Mouse (Mus musculus): ENCODE results near the gene Igf1r. TPM values are rescaled to one million over a fixed set of nuclear protein-coding genes. Genes with fewer than 3 reads are reported as not detected.

Gene Igf1r
- polyA plus RNA-seq, 1 experiment from 2014 or later = 25.6 TPM

DNA sequence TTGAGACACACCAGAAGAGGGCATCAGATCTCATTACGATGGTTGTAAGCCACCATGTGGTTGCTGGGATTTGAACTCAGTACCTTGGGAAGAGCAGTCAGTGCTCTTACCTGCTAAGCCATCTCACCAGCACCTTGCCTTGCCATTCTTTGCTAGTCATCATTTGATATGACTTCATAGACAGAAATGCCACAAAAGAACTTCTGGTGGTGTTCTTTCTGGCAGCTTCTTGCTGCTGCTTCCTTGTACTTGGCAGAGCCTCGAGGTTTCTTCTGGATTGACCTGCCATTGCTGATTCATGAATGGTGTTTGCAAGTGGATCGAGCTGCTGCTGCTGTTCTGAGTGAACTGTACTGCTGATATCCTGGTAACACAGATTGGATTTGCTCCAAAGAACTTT, 298.3 kb downstream of the Igf1r start:
- Histone ChIP-seq H3K36me3 (no peaks in the 10 kb centered on the region), H3K4me2 (no peak overlapping the region), H3K27me3 (replicated peaks) (no peaks in the 10 kb centered on the region; the same call in 1 of the 2 replicates), H3K9ac (no peak overlapping the region), H3K4me3 (no peak overlapping the region), H3K4me1 (replicated peaks) (no peaks in the 10 kb centered on the region), H3K9me3 (replicated peaks) (peaks cover 8% of the 10 kb centered on the region; the same call in 1 of the 2 replicates), H3K27ac (ENCODE audit: poor library complexity, severe bottlenecking) (no peak overlapping the region)
- ATAC-seq (ENCODE audit: insufficient number of reproducible peaks, low FRiP score) = no peak
- WGBS = 87% methylated on average over 3 of the region's 3 CpGs

DNA sequence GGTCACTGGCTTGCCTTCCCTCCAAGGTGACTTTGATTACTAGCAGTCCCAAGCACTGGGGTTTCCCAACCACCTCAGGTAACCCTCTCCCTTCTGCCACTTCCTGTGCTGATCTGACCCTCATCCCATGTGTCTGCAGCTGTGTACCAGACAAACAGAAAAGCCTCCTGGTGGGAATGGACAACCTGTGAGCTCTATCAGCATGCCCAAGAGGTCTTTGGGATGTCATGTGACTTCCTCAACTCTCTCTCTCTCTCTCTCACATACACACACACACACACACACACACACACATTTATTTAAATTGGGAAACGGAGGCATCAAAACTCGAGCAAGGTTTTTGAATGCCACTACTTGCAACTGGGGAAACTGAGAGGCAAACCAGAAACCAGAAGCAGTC, 305.1 kb downstream of the Igf1r start:
- Histone ChIP-seq H3K27me3 (replicated peaks) (no peaks in the 10 kb centered on the region; the same call in 1 of the 2 replicates), H3K36me3 (no peaks in the 10 kb centered on the region), H3K9ac (no peak overlapping the region), H3K4me2 (peak overlapping the region; percentile 20; the same call in 1 of the 2 replicates), H3K4me1 (replicated peaks) (peaks cover 25% of the 10 kb centered on the region), H3K4me3 (no peak overlapping the region), H3K27ac (ENCODE audit: poor library complexity, severe bottlenecking) (peak overlapping the region; percentile 53), H3K9me3 (replicated peaks) (no peaks in the 10 kb centered on the region)
- ATAC-seq (ENCODE audit: insufficient number of reproducible peaks, low FRiP score) = no peak
- WGBS = 54% methylated on average over 2 of the region's 2 CpGs

DNA sequence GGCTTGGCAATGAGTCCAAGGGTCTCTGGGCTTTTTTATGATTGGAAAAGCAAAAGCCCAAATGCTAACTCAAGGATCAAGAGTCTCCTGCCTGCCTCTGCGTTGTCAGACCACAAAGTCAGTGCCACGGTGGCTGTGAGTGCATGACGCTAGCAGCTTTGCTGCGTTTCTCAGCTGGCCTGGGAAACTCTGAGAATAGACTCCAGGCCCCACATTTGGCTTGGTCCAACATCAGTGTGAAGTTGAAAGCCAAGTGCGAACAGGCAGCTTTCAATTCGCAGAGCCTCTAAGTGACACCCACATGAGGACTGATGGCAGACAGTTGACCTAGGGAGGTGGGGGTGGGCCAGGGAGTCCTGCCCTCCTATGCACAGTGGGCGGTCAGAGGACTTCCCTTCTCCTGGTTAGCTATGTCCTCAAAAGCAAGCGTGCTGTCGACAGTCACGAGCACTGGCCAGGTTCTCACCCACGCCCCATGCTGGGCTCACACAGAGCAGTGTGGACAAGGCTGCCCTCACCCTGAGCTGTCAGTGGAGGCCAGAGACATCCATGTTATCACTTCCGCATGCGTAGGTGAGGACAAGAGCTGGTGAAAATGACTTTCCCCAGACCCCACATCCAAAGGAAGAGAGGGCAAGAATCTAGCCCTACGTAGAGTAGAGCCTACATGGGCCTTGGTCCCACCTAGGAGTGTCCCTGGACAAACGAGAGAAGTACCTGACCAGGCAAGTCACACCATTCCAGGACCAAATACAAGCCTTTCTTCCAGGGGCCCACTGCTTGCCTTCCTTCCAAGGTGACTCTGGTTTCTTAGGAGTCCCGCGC, 305.9 kb downstream of the Igf1r start:
- H3K27me3 ChIP-seq (replicated peaks) = no peaks in the 10 kb centered on the region
- H3K9me3 ChIP-seq (replicated peaks) = no peaks in the 10 kb centered on the region
- 34% methylated on average over 17 of the region's 17 CpGs for WGBS
- peak overlapping the region; percentile 53 for H3K27ac ChIP-seq (ENCODE audit: poor library complexity, severe bottlenecking)
- peaks cover 28% of the 10 kb centered on the region for H3K4me1 ChIP-seq (replicated peaks)
- ATAC-seq (ENCODE audit: insufficient number of reproducible peaks, low FRiP score) = peak; percentile 80
- H3K4me3 ChIP-seq = no peak overlapping the region
- peak overlapping the region; percentile 20 for H3K4me2 ChIP-seq
- H3K9ac ChIP-seq = no peak overlapping the region
- no peaks in the 10 kb centered on the region for H3K36me3 ChIP-seq

DNA sequence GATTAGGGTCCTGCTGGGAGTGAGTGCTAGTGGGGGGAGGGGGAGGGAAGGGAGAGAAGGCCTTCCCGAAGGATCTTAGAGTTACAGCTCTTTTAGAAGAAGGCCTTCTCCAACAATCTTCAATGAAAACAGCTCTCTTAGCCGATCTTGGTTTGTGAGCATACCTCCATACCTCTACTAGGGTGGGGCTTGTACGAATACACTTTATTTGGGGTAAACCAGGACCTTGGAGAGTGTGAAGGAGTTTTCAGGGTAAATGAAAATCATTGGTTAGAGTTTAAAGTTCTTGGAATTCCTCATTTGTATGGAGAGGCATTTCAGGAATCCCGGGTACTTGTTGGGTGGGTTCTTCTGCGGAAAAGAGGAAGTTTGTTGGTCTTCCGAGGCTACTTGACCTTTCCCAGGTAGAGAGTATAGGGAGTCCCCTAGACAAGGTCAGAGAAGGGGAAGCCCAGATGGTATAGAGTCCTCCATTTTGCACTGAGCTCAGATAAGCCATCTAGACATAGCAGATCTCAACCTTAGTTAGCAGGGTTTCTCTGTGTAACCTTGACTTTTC, 307.0 kb downstream of the Igf1r start:
- Histone ChIP-seq H3K27ac (ENCODE audit: poor library complexity, severe bottlenecking) (no peak overlapping the region), H3K9ac (no peak overlapping the region), H3K4me1 (replicated peaks) (peaks cover 38% of the 10 kb centered on the region), H3K36me3 (no peaks in the 10 kb centered on the region), H3K4me3 (no peak overlapping the region), H3K4me2 (no peak overlapping the region), H3K9me3 (replicated peaks) (no peaks in the 10 kb centered on the region), H3K27me3 (replicated peaks) (no peaks in the 10 kb centered on the region; the same call in 1 of the 2 replicates)
- WGBS = 51% methylated on average over 6 of the region's 6 CpGs
- ATAC-seq (ENCODE audit: insufficient number of reproducible peaks, low FRiP score) = no peak

DNA sequence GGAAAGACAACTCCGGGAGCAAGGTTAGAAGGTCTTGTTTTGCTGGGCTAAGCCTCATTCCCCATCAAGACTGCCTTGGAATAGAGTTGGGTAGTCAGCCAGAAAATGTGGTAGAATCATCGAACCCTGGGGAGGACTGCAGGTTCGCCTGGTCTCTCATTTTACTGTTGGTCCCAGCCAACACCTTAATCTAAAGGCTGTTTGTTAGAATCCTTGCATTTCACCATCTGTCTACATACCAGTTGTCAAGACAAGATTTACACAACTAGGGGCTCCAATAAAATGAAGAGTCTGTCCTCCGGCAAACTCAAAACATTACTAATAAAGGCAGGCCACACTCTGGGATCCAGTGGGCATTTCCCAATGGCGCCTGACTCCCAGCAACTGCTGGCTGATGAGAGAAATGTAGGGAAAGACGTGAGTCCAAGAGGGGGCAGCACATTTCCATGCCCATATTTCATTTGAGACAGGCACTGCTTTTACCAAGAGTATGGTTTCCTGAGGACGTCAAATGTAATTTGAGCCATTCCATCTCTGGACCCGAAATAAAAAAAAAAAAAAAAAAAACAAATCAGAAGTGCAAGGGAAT, 310.1 kb downstream of the Igf1r start:
- Histone ChIP-seq H3K36me3 (no peaks in the 10 kb centered on the region), H3K9ac (no peak overlapping the region), H3K27ac (ENCODE audit: poor library complexity, severe bottlenecking) (no peak overlapping the region), H3K4me3 (no peak overlapping the region), H3K27me3 (replicated peaks) (peaks cover 5% of the 10 kb centered on the region), H3K4me1 (replicated peaks) (peaks cover 33% of the 10 kb centered on the region), H3K4me2 (no peak overlapping the region), H3K9me3 (replicated peaks) (no peaks in the 10 kb centered on the region)
- WGBS = 67% methylated on average over 8 of the region's 8 CpGs
- ATAC-seq (ENCODE audit: insufficient number of reproducible peaks, low FRiP score) = no peak

DNA sequence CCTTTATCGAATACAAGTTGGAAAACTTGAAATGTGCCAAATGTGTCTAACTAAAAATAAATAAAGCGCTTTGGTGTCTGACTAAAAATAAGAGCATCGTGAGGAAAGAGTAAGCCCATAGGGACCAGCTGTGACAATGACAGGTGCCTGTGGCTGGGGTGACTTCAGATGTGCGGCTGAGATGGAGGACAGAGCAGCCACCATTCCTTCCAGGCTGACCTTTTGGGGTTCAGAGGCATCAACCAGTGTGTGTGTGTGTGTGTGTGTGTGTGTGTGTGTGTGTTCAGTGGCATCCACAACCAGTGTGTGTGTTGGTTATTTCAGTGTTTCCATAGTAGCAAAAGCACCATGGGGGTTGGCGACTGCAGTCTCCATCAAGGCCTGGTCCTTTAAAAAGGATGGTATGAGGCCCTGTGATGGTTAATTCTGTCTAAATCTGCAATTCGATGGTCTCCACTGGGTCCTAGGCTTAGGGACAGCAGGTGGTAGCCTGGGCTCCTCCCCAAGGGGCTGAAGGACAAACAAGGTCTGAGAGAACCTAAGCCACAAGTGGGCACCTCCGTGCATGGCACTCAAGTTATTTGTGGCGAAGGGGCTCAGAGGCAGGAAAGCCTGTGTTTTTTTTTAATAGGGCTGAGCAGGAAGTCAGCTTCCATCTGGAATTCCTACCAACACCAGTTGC, 310.9 kb downstream of the Igf1r start:
- Histone ChIP-seq H3K27ac (ENCODE audit: poor library complexity, severe bottlenecking) (no peak overlapping the region), H3K4me3 (peak overlapping the region; percentile 48), H3K4me2 (peak overlapping the region; percentile 82), H3K9ac (peak overlapping the region; percentile 55; the same call in 1 of the 2 replicates), H3K27me3 (replicated peaks) (peaks cover 5% of the 10 kb centered on the region), H3K4me1 (replicated peaks) (peaks cover 25% of the 10 kb centered on the region), H3K36me3 (no peaks in the 10 kb centered on the region), H3K9me3 (replicated peaks) (no peaks in the 10 kb centered on the region)
- ATAC-seq (ENCODE audit: insufficient number of reproducible peaks, low FRiP score) = no peak
- whole genome bisulfite sequencing = 50% methylated on average over 8 of the region's 8 CpGs

DNA sequence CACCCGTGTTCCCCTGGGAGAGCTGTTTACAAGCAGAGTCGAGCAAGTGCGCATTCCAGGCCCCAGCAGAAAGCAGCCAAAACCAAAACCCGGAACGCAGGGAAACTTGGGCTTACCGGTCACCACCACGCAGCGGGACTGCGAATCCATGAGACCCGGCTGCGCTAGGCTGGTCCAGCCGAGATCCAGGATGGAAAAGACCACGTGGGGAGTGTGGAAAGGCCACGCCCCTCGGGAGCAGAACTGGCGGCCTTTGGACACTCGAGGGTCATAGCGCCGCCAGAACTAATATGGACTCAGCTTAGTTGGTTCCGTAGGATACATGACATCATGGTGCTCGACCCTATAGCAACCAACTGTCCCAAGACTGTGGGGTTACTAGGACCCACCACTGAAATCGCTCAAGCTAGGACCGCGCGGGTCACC, 311.4 kb downstream of the Igf1r start, which contains the start of gene Pgpep1l:
Gene Pgpep1l, minus strand, starts transcription at position 206 of the 426 bp plus-strand sequence.
- Histone ChIP-seq H3K36me3 (no peaks in the 10 kb centered on the region), H3K4me3 (peak within 1 kb of the TSS; percentile 48), H3K4me2 (peak within 1 kb of the TSS; percentile 82), H3K27ac (ENCODE audit: poor library complexity, severe bottlenecking) (no peak within 1 kb of the TSS), H3K9me3 (replicated peaks) (no peaks in the 10 kb centered on the region), H3K9ac (peak within 1 kb of the TSS; percentile 55), H3K4me1 (replicated peaks) (peaks cover 20% of the 10 kb centered on the region), H3K27me3 (replicated peaks) (peaks cover 5% of the 10 kb centered on the region)
- WGBS = 5% methylated on average over 25 of the region's 25 CpGs
- ATAC-seq (ENCODE audit: insufficient number of reproducible peaks, low FRiP score) = peak; percentile 68

DNA sequence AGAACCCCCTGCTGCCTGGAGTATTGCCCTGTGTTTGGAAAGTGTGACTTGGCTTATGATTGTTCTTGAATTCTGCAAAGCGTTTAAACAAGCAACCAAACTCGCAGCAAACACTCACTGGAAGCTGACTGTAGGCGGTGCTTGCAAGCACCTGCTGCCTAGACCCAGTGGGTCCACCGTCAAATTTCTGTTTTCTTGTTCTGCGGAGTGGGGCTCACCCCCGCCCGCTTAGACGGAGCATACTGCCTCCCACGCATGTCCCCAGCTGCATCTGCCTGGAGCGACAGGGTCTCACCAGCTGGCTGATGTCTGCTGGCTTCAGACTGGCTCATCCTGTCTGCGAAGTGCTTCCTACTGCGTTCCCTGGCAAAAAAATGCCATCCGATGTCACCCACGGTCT, 311.9 kb downstream of the Igf1r start:
- Histone ChIP-seq H3K27ac (ENCODE audit: poor library complexity, severe bottlenecking) (no peak overlapping the region), H3K4me1 (replicated peaks) (peaks cover 15% of the 10 kb centered on the region; the same call in 1 of the 2 replicates), H3K36me3 (no peaks in the 10 kb centered on the region), H3K9ac (peak overlapping the region; percentile 4; the same call in 1 of the 2 replicates), H3K9me3 (replicated peaks) (no peaks in the 10 kb centered on the region), H3K27me3 (replicated peaks) (peaks cover 5% of the 10 kb centered on the region), H3K4me3 (peak overlapping the region; percentile 48), H3K4me2 (peak overlapping the region; percentile 82)
- WGBS = 9% methylated on average over 14 of the region's 14 CpGs
- ATAC-seq (ENCODE audit: insufficient number of reproducible peaks, low FRiP score) = no peak

DNA sequence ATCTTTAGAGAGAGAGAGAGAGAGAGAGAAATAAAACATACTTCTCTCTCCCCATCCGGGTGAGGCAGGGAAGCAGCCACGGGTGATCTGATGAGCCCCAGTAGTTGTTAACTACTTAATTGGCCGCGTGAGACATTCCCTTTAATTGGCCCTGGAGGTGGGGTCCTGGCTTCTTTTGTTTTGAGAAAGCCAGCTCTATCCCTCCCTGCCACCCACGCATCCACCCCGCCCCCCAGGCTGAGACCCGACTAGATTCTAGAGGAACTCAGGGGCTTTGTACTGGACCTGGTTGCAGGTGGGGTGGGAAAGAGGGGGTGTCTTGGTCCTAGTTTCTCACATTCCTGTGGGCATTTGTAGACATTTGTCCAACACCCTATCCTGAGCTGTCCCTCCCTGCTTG, 312.8 kb downstream of the Igf1r start:
- no peak overlapping the region for H3K9ac ChIP-seq
- H3K9me3 ChIP-seq (replicated peaks) = no peaks in the 10 kb centered on the region
- peaks cover 5% of the 10 kb centered on the region for H3K27me3 ChIP-seq (replicated peaks)
- H3K36me3 ChIP-seq = no peaks in the 10 kb centered on the region
- H3K4me2 ChIP-seq = no peak overlapping the region
- H3K27ac ChIP-seq (ENCODE audit: poor library complexity, severe bottlenecking) = no peak overlapping the region
- H3K4me1 ChIP-seq (replicated peaks) = peaks cover 15% of the 10 kb centered on the region; the same call in 1 of the 2 replicates
- WGBS = 45% methylated on average over 7 of the region's 7 CpGs
- no peak overlapping the region for H3K4me3 ChIP-seq
- no peak for ATAC-seq (ENCODE audit: insufficient number of reproducible peaks, low FRiP score)

DNA sequence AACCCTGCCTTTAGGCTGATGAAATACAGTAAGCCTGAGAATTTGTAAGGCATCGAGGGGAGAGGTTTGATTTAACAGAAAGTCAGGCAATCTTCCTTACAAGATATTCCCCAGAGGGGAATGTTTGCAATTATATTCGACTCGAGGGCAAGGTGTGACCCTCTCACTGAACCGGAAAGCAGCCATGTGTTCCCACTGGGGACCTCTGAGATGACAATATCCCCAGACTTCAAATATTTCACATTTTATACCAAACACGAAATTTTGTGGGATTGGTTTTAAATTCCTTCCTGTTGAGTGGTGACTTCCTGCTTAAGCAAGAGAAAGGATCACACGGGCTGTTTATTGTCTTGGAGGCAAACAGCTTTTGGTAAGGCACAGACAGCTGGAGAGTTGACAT, 314.1 kb downstream of the Igf1r start:
- 38% methylated on average over 6 of the region's 6 CpGs for WGBS
- peaks cover 15% of the 10 kb centered on the region; the same call in 1 of the 2 replicates for H3K4me1 ChIP-seq (replicated peaks)
- no peak overlapping the region for H3K27ac ChIP-seq (ENCODE audit: poor library complexity, severe bottlenecking)

DNA sequence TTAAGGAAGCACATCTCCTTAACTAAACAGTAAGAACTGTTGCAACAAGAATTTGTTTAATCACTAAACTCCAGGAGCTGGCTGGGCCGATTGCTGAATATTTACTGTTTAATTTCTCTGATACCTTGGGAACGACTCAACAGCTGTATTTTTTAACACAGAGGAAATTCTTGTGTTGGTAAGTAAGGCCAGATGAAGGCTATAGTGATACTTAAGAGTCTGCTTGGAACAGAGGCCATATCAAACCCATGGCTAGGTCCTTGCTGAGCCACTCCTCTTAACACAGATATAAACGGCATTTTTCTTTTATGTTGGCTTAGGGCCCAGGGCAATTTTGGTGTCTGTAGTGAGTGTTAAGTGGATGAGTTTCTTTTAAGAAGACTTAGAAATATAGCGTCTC, 317.9 kb downstream of the Igf1r start:
- no peaks in the 10 kb centered on the region for H3K4me1 ChIP-seq (replicated peaks)
- no peaks in the 10 kb centered on the region for H3K9me3 ChIP-seq (replicated peaks)
- H3K4me2 ChIP-seq = no peak overlapping the region
- peaks cover 13% of the 10 kb centered on the region for H3K27me3 ChIP-seq (replicated peaks)
- no peak for ATAC-seq (ENCODE audit: insufficient number of reproducible peaks, low FRiP score)
- no peaks in the 10 kb centered on the region for H3K36me3 ChIP-seq
- no peak overlapping the region for H3K4me3 ChIP-seq
- H3K27ac ChIP-seq (ENCODE audit: poor library complexity, severe bottlenecking) = no peak overlapping the region
- WGBS = 39% methylated on average over 4 of the region's 4 CpGs
- H3K9ac ChIP-seq = no peak overlapping the region

More for the DNA sequence above, 314.1 kb downstream of the Igf1r start:
- Histone ChIP-seq H3K36me3 (no peaks in the 10 kb centered on the region), H3K27me3 (replicated peaks) (peaks cover 5% of the 10 kb centered on the region), H3K9ac (no peak overlapping the region), H3K9me3 (replicated peaks) (no peaks in the 10 kb centered on the region), H3K4me2 (no peak overlapping the region), H3K4me3 (no peak overlapping the region)
- ATAC-seq (ENCODE audit: insufficient number of reproducible peaks, low FRiP score) = no peak
